Mouse (Mus musculus) kidney, embryonic 16.5 days (tissue): ENCODE data around the gene Capn11. TPM values are rescaled to one million over a fixed set of nuclear protein-coding genes. Genes with fewer than 3 reads are reported as not detected.
"Not testable (repeated sequence)": the region's sequence is repeated elsewhere in the genome, so short reads cannot be mapped to it uniquely, and the experiment has no call there.

Experiments
- ATAC-seq: fragments of 200-750 bp; cut with Nextera tagmentation; 2 replicates; pipeline ENCODE4 v1.8.0; 2017; ENCODE audit warnings: moderate TSS enrichment; ENCODE audit not compliant: low FRiP score, low TSS enrichment
- H3K27ac ChIP-seq: fragments of 300-500 bp; sonication (generic); 2 replicates; pipeline ENCODE4 v1.5.1; 2014; ENCODE audit warnings: low read length
- H3K27me3 ChIP-seq: fragments of 300-500 bp; sonication (generic); 2 replicates; pipeline ENCODE4 v1.6.1; 2014; ENCODE audit warnings: low read length, control low read depth, mixed read lengths; ENCODE audit not compliant: insufficient read depth
- H3K36me3 ChIP-seq: fragments of 300-500 bp; sonication (generic); 2 replicates; pipeline ENCODE4 v1.6.1; 2014; ENCODE audit warnings: low read length, control low read depth, mixed read lengths; ENCODE audit not compliant: insufficient read depth
- H3K4me1 ChIP-seq: fragments of 300-500 bp; sonication (generic); 2 replicates; pipeline ENCODE4 v1.6.1; 2014; ENCODE audit warnings: low read length, control low read depth, mixed read lengths; ENCODE audit not compliant: insufficient read depth
- H3K4me2 ChIP-seq: fragments of 300-500 bp; sonication (generic); replicated peaks from 2 replicates; pipeline ENCODE4 v1.6.1; 2014; ENCODE audit warnings: low read depth, low read length
- H3K4me3 ChIP-seq: fragments of 300-500 bp; sonication (generic); 2 replicates; pipeline ENCODE4 v1.5.1; 2014; ENCODE audit warnings: mild to moderate bottlenecking, low read length
- H3K9ac ChIP-seq: fragments of 300-500 bp; sonication (generic); replicated peaks from 2 replicates; pipeline ENCODE4 v1.6.1; 2014; ENCODE audit warnings: low read length
- H3K9me3 ChIP-seq: fragments of 300-500 bp; sonication (generic); 2 replicates; pipeline ENCODE4 v1.6.1; 2016; ENCODE audit warnings: low read length, control low read depth
- WGBS: fragments of 180-500 bp; shearing (Covaris S2); extraction: QIAGEN DNeasy Blood & Tissue Kit; methylation state at CpG from one replicate; pipeline ENCODE4 v1.1.7; 2014; 5-methylcytosine and 5-hydroxymethylcytosine counted together
- polyA plus RNA-seq: library from polyadenylated mRNA; unstranded; fragments of >200 nt; fragmentation: Nextera tagmentation; extraction: Ambion mirVana; gene quantifications from 2 replicates; pipeline ENCODE4 v1.2.1, GENCODE M21; 2015

The Capn11 gene
- polyA plus RNA-seq, 1 experiment from 2014 or later: 0.60 TPM

- no peak overlapping the region for H3K4me3 ChIP-seq
- H3K9me3 ChIP-seq: no peaks in the 10 kb centered on the region
- H3K27me3 ChIP-seq: no peaks in the 10 kb centered on the region
- no peak overlapping the region for H3K4me2 ChIP-seq
- no peak for ATAC-seq
- H3K36me3 ChIP-seq: no peaks in the 10 kb centered on the region
- peaks cover 15% of the 10 kb centered on the region for H3K4me1 ChIP-seq
- no peak overlapping the region for H3K27ac ChIP-seq
- no peak overlapping the region for H3K9ac ChIP-seq
- 65% methylated on average over 6 of the region's 6 CpGs for WGBS
Measured at GRCm38 (mm10) chr17:45631940-45632339, 27.2 kb downstream of the Capn11 start.

DNA sequence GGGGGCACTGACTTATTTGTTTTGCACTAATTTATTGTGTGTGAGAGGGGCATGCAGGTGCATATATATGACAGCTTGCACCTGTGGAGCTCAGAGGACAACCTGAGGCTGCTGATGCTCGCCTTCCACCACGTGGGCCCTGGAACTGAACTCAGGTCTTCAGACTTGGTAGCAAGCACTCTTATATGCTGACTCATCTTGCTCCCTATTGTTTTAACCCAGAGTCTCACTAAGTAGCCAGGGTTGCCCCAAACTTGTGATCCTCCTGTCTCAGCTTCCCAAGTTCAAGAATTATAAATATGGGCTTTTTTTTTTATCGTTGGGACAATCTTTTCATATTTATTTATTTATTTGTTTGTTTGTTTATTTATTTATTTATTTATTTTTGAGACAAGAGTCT is 28.1 kb downstream of the Capn11 start:
- no peak for ATAC-seq
- no peak overlapping the region for H3K27ac ChIP-seq
- WGBS: 48% methylated on average over 3 of the region's 3 CpGs
- no peaks in the 10 kb centered on the region for H3K36me3 ChIP-seq
- no peak overlapping the region for H3K9ac ChIP-seq
- H3K4me2 ChIP-seq: peak overlapping the region; percentile 84
- H3K27me3 ChIP-seq: no peaks in the 10 kb centered on the region
- no peak overlapping the region for H3K4me3 ChIP-seq
- no peaks in the 10 kb centered on the region for H3K9me3 ChIP-seq
- peaks cover 20% of the 10 kb centered on the region for H3K4me1 ChIP-seq

- peak overlapping the region; percentile 46 for H3K4me3 ChIP-seq
- ATAC-seq: peak; percentile 72; the same call in 1 of the 2 replicates
- no peaks in the 10 kb centered on the region for H3K9me3 ChIP-seq
- no peaks in the 10 kb centered on the region for H3K27me3 ChIP-seq
- H3K9ac ChIP-seq: peak overlapping the region; percentile 62
- peak overlapping the region; percentile 84 for H3K4me2 ChIP-seq
- 2% methylated on average over 34 of the region's 34 CpGs for WGBS
- no peaks in the 10 kb centered on the region for H3K36me3 ChIP-seq
- peaks cover 20% of the 10 kb centered on the region for H3K4me1 ChIP-seq
- H3K27ac ChIP-seq: peak overlapping the region; percentile 71
Measured at GRCm38 (mm10) chr17:45629861-45630694, 29.0 kb downstream of the Capn11 start.

DNA sequence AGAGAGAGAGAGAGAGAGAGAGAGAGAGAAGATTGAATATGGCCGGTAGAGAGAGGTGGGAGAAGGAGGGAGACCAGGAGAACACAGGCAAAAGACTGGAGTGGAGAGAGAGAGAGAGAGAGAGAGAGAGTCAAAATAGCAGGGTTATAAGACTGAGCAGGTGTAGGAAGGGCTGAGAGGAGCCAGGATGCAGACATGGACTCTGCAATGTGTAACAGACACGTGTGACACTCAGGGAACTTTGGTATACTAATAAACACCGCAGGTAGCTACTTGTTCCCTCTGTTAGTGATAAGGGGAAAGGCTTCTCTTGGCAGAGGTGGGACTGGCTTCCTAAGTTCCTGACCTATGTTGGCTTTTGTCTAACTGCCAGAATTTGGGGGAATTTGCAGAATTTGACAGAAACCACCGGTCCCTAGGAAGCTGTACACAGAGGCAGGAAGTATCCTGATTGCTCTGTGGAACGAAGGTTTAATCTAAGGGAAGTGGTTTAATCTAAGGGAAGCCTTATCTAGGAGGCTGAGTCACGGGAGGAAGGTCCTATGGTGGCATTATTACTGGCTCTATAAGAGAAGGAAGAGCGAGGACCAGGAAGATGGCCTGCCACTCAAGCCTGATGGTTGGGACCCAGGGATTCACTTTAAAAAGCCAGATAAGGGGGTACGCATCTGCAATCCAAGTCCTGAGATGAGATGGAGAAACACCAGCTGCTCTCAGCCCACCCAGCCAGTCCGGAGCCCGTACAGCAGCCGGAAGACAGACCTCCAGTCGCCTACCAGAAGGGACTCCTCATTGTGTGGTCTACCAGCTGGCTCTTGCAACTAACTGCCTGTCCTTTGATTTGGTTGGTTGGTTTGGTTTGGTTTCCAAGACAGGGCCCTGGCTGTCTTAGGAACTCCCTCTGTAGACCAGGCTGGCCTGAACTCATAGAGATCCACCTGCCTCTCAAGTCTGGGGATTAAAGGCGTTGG is 30.0 kb downstream of the Capn11 start:
- 53% methylated on average over 13 of the region's 13 CpGs for WGBS
- peak overlapping the region; percentile 71 for H3K27ac ChIP-seq
- H3K4me2 ChIP-seq: peak overlapping the region; percentile 84
- no peaks in the 10 kb centered on the region for H3K36me3 ChIP-seq
- no peak overlapping the region for H3K4me3 ChIP-seq
- H3K27me3 ChIP-seq: no peaks in the 10 kb centered on the region
- H3K9ac ChIP-seq: peak overlapping the region; percentile 62; the same call in 1 of the 2 replicates
- H3K4me1 ChIP-seq: peaks cover 20% of the 10 kb centered on the region
- peak; percentile 43; the same call in 1 of the 2 replicates for ATAC-seq
- no peaks in the 10 kb centered on the region for H3K9me3 ChIP-seq

- no peak for ATAC-seq
- WGBS: 49% methylated on average over 3 of the region's 3 CpGs
- no peak overlapping the region for H3K27ac ChIP-seq
Measured at GRCm38 (mm10) chr17:45628160-45628559, 31.0 kb downstream of the Capn11 start.

GRCm38 (mm10) chr17:45626577-45627134 is 32.5 kb downstream of the Capn11 start:
- Histone ChIP-seq H3K27me3 (no peaks in the 10 kb centered on the region), H3K9ac (0 out of 2 replicates have a peak overlapping the region, but pooled peaks have one; percentile 44), H3K4me3 (no peak overlapping the region), H3K9me3 (no peaks in the 10 kb centered on the region), H3K27ac (no peak overlapping the region), H3K4me2 (peak overlapping the region; percentile 41), H3K36me3 (no peaks in the 10 kb centered on the region), H3K4me1 (peaks cover 20% of the 10 kb centered on the region)
- 28% methylated on average over 15 of the region's 15 CpGs for WGBS
- 0 out of 2 replicates have a peak, but pooled peaks have one; percentile 28 for ATAC-seq

More at GRCm38 (mm10) chr17:45628160-45628559, 31.0 kb downstream of the Capn11 start:
- no peaks in the 10 kb centered on the region for H3K27me3 ChIP-seq
- H3K9ac ChIP-seq: no peak overlapping the region
- no peak overlapping the region for H3K4me3 ChIP-seq
- H3K4me2 ChIP-seq: no peak overlapping the region
- H3K36me3 ChIP-seq: no peaks in the 10 kb centered on the region
- peaks cover 20% of the 10 kb centered on the region for H3K4me1 ChIP-seq
- H3K9me3 ChIP-seq: no peaks in the 10 kb centered on the region

DNA sequence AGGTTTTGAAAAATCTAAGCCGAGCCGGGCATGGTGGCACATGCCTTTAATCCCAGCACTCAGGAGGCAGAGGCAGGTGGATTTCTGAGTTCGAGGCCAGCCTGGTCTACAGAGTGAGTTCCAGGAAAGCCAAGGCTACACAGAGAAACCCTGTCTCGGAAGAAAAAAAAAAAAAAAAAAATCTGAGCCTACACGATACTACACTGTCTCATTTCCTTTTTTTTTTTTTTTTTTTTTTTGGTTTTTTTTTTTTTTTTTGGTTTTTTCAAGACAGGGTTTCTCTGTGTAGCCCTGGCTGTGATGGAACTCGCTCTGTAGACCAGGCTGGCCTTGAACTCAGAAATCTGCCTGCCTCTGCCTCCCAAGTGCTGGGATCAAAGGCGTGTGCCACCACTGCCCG is 35.7 kb downstream of the Capn11 start:
- not testable (repeated sequence) for H3K27me3 ChIP-seq, H3K4me3 ChIP-seq, H3K9me3 ChIP-seq, H3K4me2 ChIP-seq, ATAC-seq, H3K27ac ChIP-seq, H3K9ac ChIP-seq, H3K36me3 ChIP-seq
- WGBS: 84% methylated on average over 8 of the region's 8 CpGs
- H3K4me1 ChIP-seq: peaks cover 23% of the 10 kb centered on the region

DNA sequence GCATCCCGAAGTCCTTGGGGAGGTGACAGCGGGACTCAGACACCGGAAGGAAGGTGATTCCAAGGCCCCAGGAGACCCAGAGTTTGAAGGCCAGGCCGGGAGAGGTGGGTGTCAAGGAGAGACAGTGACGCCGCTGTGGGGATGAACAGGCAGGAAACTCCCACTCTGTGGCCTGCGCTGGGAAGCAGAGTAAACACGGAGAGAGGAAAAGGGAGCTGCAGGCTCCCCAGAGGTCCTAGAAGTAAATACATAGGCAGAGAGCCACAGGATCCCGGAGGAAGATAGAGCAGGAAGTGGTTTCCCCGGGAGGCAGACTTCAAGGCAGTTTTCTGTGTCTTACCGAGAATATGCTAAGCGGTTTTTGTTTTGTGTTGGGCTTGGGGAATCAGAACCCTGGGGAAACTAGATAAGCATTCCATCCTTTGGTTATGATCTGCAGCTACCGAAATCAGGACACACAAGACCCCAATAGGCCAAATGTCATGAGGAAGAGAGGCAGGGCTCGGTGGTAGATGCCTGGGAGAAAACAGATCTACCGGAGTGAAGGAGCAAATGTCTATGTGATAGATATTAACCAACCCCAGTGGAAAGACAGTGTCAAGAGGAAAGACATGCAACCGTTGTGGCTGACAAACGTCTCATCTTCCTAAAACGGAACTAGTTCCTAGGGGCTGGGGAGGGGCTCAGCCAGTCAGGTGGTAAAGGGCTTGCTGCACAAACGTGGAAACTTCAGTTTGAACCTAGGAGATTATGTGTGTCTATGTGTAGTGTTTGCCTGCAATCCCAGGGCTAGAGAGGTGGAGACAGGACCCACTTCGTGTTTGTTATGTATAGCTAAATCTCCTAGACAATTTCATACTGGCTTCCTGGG is 39.5 kb downstream of the Capn11 start:
- peak overlapping the region; percentile 61 for H3K9ac ChIP-seq
- H3K27ac ChIP-seq: peak overlapping the region; percentile 93
- H3K4me1 ChIP-seq: peaks cover 18% of the 10 kb centered on the region
- H3K4me3 ChIP-seq: peak overlapping the region; percentile 35
- no peaks in the 10 kb centered on the region for H3K36me3 ChIP-seq
- H3K9me3 ChIP-seq: no peaks in the 10 kb centered on the region
- no peaks in the 10 kb centered on the region for H3K27me3 ChIP-seq
- WGBS: 15% methylated on average over 20 of the region's 20 CpGs
- peak; percentile 74 for ATAC-seq
- peak overlapping the region; percentile 52 for H3K4me2 ChIP-seq
